Mouse (Mus musculus) myocyte (in vitro differentiated cells): Measurements from ENCODE around the gene Strbp. TPM values are rescaled to one million over a fixed set of nuclear protein-coding genes. Genes with fewer than 3 reads are reported as not detected.

Experiments used
- H3K27me3 ChIP-seq: one replicate; pipeline ENCODE4 v1.6.1; 2011; ENCODE audit not compliant: control insufficient read depth, insufficient read depth, insufficient read length
- H3K36me3 ChIP-seq: one replicate; pipeline ENCODE4 v1.6.1; 2011; ENCODE audit not compliant: control insufficient read depth, insufficient read depth
- H3K4me2 ChIP-seq: one replicate; pipeline ENCODE4 v1.6.1; 2011; ENCODE audit warnings: low read depth, control low read depth
- H3K4me3 ChIP-seq: one replicate; pipeline ENCODE4 v1.5.1; 2011; ENCODE audit warnings: mild to moderate bottlenecking, control low read depth, moderate library complexity
- H3K79me2 ChIP-seq: one replicate; pipeline ENCODE4 v1.6.1; 2011; ENCODE audit not compliant: control insufficient read depth, insufficient read depth
- H3ac ChIP-seq: one replicate; pipeline ENCODE4 v1.6.1; 2011; ENCODE audit not compliant: control insufficient read depth, insufficient read length
- CEBPB ChIP-seq: IDR thresholded peaks from 2 replicates; pipeline ENCODE4 v1.6.1; 2011; ENCODE audit warnings: mild to moderate bottlenecking, moderate library complexity; ENCODE audit not compliant: poor library complexity, insufficient read depth, severe bottlenecking
- E2F4 ChIP-seq: IDR thresholded peaks from one replicate; pipeline ENCODE4 v1.6.1; 2011; ENCODE audit warnings: mild to moderate bottlenecking, control low read depth, moderate library complexity; ENCODE audit not compliant: insufficient read depth
- MAX ChIP-seq: IDR thresholded peaks from one replicate; pipeline ENCODE4 v1.6.1; 2011; ENCODE audit warnings: low read depth, mild to moderate bottlenecking, control low read depth
- MYOD1 ChIP-seq, 3 experiments: IDR thresholded peaks; one replicate each; pipeline ENCODE4 v1.6.1; 2011; ENCODE audit warnings: control low read depth in 2 of 3, low read depth in 2 of 3, mild to moderate bottlenecking in 2 of 3, moderate library complexity in 1 of 3; ENCODE audit not compliant: insufficient read length in 2 of 3, control insufficient read depth in 1 of 3
- MYOG ChIP-seq, 3 experiments: IDR thresholded peaks; one replicate each; pipeline ENCODE4 v1.6.1; 2011; ENCODE audit warnings: control low read depth in 2 of 3, low read depth in 2 of 3, mild to moderate bottlenecking in 2 of 3; ENCODE audit not compliant: insufficient read length in 2 of 3, control insufficient read depth in 1 of 3, insufficient read depth in 1 of 3
- POLR2A ChIP-seq: IDR thresholded peaks from one replicate; pipeline ENCODE4 v1.6.1; 2011; ENCODE audit warnings: low read depth, mild to moderate bottlenecking, control low read depth, moderate library complexity; ENCODE audit not compliant: insufficient read length
- POLR2AphosphoS2 ChIP-seq: IDR thresholded peaks from one replicate; pipeline ENCODE4 v1.6.1; 2011; ENCODE audit warnings: low read depth, control low read depth; ENCODE audit not compliant: insufficient read length
- REST ChIP-seq: IDR thresholded peaks from one replicate; pipeline ENCODE4 v1.6.1; 2011; ENCODE audit warnings: mild to moderate bottlenecking, control low read depth, moderate library complexity; ENCODE audit not compliant: insufficient read depth, insufficient read length
- SRF ChIP-seq: IDR thresholded peaks from one replicate; pipeline ENCODE4 v1.6.1; 2011; ENCODE audit warnings: low read depth; ENCODE audit not compliant: control insufficient read depth, insufficient read length
- TCF12 ChIP-seq: IDR thresholded peaks from one replicate; pipeline ENCODE4 v1.6.1; 2011; ENCODE audit warnings: mild to moderate bottlenecking, control low read depth; ENCODE audit not compliant: poor library complexity, insufficient read depth, severe bottlenecking
- TCF3 ChIP-seq: IDR thresholded peaks from one replicate; pipeline ENCODE4 v1.6.1; 2011; ENCODE audit warnings: low read depth, control low read depth; ENCODE audit not compliant: insufficient read length
- USF1 ChIP-seq: IDR thresholded peaks from one replicate; pipeline ENCODE4 v1.6.1; 2011; ENCODE audit warnings: low read depth, mild to moderate bottlenecking, control low read depth, moderate library complexity
- polyA plus RNA-seq: library from polyadenylated mRNA; unstranded; fragments of >200 nt; fragmentation: generic; extraction: Trizol; gene quantifications from one replicate; pipeline ENCODE4 v1.2.1, GENCODE M21; 2012; ENCODE audit warnings: missing spikeins

The Strbp gene
- 2.4 TPM for polyA plus RNA-seq

- Histone ChIP-seq H3K4me3 (peak within 1 kb of the TSS; percentile 25), H3K36me3 (no peaks in the 10 kb centered on the region), H3K79me2 (no peaks in the 10 kb centered on the region), H3ac (peak within 1 kb of the TSS; percentile 88), H3K27me3 (peaks cover 22% of the 10 kb centered on the region), H3K4me2 (peak within 1 kb of the TSS; percentile 99)
- TF ChIP-seq MAX, result no peak
- TF ChIP-seq E2F4, result no peak
- TF ChIP-seq MYOD1 (IDR thresholded peaks at IDR 0.05; ENCODE audit: control insufficient read depth in 1 of 3, insufficient read length in 2 of 3, low read depth in 2 of 3), result no peak
- no peak for TF ChIP-seq REST
- TF ChIP-seq SRF, result no peak
- TF ChIP-seq POLR2AphosphoS2, result no peak
- no peak for TF ChIP-seq TCF3
- TF ChIP-seq TCF12, result no peak
- peak; percentile 56 for TF ChIP-seq USF1
- no peak for TF ChIP-seq CEBPB
- peak in 1 of 3 experiments; percentile 5 for TF ChIP-seq MYOG (IDR thresholded peaks at IDR 0.05; ENCODE audit: control insufficient read depth in 1 of 3, insufficient read depth in 1 of 3, insufficient read length in 2 of 3, low read depth in 2 of 3)
- peak; percentile 57 for TF ChIP-seq POLR2A
Measured at GRCm38 (mm10) chr2:37703230-37703954, at the start of gene Strbp. Gene Strbp, minus strand, starts transcription at chr2:37703859.

GRCm38 (mm10) chr2:37751114-37751513, 47.5 kb upstream of the Strbp start:
- no peak for TF ChIP-seq REST
- no peak for TF ChIP-seq MYOG (IDR thresholded peaks at IDR 0.05; ENCODE audit: control insufficient read depth in 1 of 3, insufficient read depth in 1 of 3, insufficient read length in 2 of 3, low read depth in 2 of 3)
- TF ChIP-seq MAX, result no peak
- TF ChIP-seq E2F4, result no peak
- TF ChIP-seq MYOD1 (IDR thresholded peaks at IDR 0.05; ENCODE audit: control insufficient read depth in 1 of 3, insufficient read length in 2 of 3, low read depth in 2 of 3), result no peak
- no peak for TF ChIP-seq TCF3
- TF ChIP-seq POLR2A, result no peak
- TF ChIP-seq USF1, result no peak
- TF ChIP-seq SRF, result no peak
- TF ChIP-seq POLR2AphosphoS2, result no peak
- no peak for TF ChIP-seq TCF12
- TF ChIP-seq CEBPB, result no peak
- no peak overlapping the region for H3K4me3 ChIP-seq
- H3K4me2 ChIP-seq, result no peak overlapping the region
- no peak overlapping the region for H3ac ChIP-seq
- H3K79me2 ChIP-seq, result no peaks in the 10 kb centered on the region
- H3K36me3 ChIP-seq, result no peaks in the 10 kb centered on the region
- peaks cover 21% of the 10 kb centered on the region for H3K27me3 ChIP-seq

GRCm38 (mm10) chr2:37749323-37749722, 45.7 kb upstream of the Strbp start:
- H3K36me3 ChIP-seq, result no peaks in the 10 kb centered on the region
- TF ChIP-seq TCF12 (no peak), POLR2AphosphoS2 (no peak), MYOG (IDR thresholded peaks at IDR 0.05; ENCODE audit: control insufficient read depth in 1 of 3, insufficient read depth in 1 of 3, insufficient read length in 2 of 3, low read depth in 2 of 3) (no peak), USF1 (no peak), E2F4 (no peak), MAX (no peak), MYOD1 (IDR thresholded peaks at IDR 0.05; ENCODE audit: control insufficient read depth in 1 of 3, insufficient read length in 2 of 3, low read depth in 2 of 3) (no peak), CEBPB (no peak), TCF3 (no peak), POLR2A (no peak), REST (no peak), SRF (no peak)
- no peak overlapping the region for H3ac ChIP-seq
- peaks cover 17% of the 10 kb centered on the region for H3K27me3 ChIP-seq
- H3K4me3 ChIP-seq, result no peak overlapping the region
- no peaks in the 10 kb centered on the region for H3K79me2 ChIP-seq
- H3K4me2 ChIP-seq, result no peak overlapping the region

- TF ChIP-seq REST (no peak), MAX (no peak), TCF3 (no peak), MYOD1 (IDR thresholded peaks at IDR 0.05; ENCODE audit: control insufficient read depth in 1 of 3, insufficient read length in 2 of 3, low read depth in 2 of 3) (no peak), MYOG (IDR thresholded peaks at IDR 0.05; ENCODE audit: control insufficient read depth in 1 of 3, insufficient read depth in 1 of 3, insufficient read length in 2 of 3, low read depth in 2 of 3) (no peak), E2F4 (no peak), POLR2AphosphoS2 (no peak), SRF (no peak), CEBPB (no peak), TCF12 (no peak), POLR2A (no peak), USF1 (no peak)
- no peak overlapping the region for H3K4me2 ChIP-seq
- no peak overlapping the region for H3K4me3 ChIP-seq
Measured at GRCm38 (mm10) chr2:37748442-37749066, 44.9 kb upstream of the Strbp start.

More at GRCm38 (mm10) chr2:37748442-37749066, 44.9 kb upstream of the Strbp start:
- peaks cover 18% of the 10 kb centered on the region for H3K27me3 ChIP-seq
- H3K36me3 ChIP-seq, result no peaks in the 10 kb centered on the region
- H3K79me2 ChIP-seq, result no peaks in the 10 kb centered on the region
- H3ac ChIP-seq, result no peak overlapping the region
